Mouse (Mus musculus) midbrain, embryonic 15.5 days (tissue): Measurements from ENCODE around the gene Nkx6-2. TPM values are rescaled to one million over a fixed set of nuclear protein-coding genes. Genes with fewer than 3 reads are reported as not detected.
A peak's percentile ranks its signal among the peaks of the same experiment; 100 is the strongest.

ENCODE experiments used
- ATAC-seq: fragments of 200-750 bp; cut with Nextera tagmentation; replicated peaks from 2 replicates; pipeline ENCODE4 v1.8.0; 2017; ENCODE audit warnings: moderate TSS enrichment
- H3K27ac ChIP-seq: fragments of 300-500 bp; sonication (generic); 2 replicates; pipeline ENCODE4 v1.5.1; 2015; ENCODE audit warnings: mild to moderate bottlenecking, inconsistent platforms
- H3K27me3 ChIP-seq: fragments of 300-500 bp; sonication (generic); replicated peaks from 2 replicates; pipeline ENCODE4 v1.6.1; 2015; ENCODE audit warnings: inconsistent platforms
- H3K36me3 ChIP-seq: fragments of 300-500 bp; sonication (generic); replicated peaks from 2 replicates; pipeline ENCODE4 v1.6.1; 2015; ENCODE audit warnings: inconsistent platforms
- H3K4me1 ChIP-seq: fragments of 300-500 bp; sonication (generic); 2 replicates; pipeline ENCODE4 v1.6.1; 2015; ENCODE audit warnings: inconsistent platforms
- H3K4me2 ChIP-seq: fragments of 300-500 bp; sonication (generic); 2 replicates; pipeline ENCODE4 v1.6.1; 2015; ENCODE audit warnings: inconsistent platforms, mild to moderate bottlenecking, moderate library complexity
- H3K4me3 ChIP-seq: fragments of 300-500 bp; sonication (generic); 2 replicates; pipeline ENCODE4 v1.5.1; 2015; ENCODE audit warnings: mild to moderate bottlenecking, inconsistent platforms
- H3K9ac ChIP-seq: fragments of 300-500 bp; sonication (generic); 2 replicates; pipeline ENCODE4 v1.6.1; 2015; ENCODE audit warnings: mild to moderate bottlenecking, inconsistent platforms
- H3K9me3 ChIP-seq: fragments of 300-500 bp; sonication (generic); 2 replicates; pipeline ENCODE4 v1.6.1; 2016; ENCODE audit warnings: inconsistent platforms
- WGBS: fragments of 180-500 bp; shearing (Covaris S2); methylation state at CpG from one replicate; pipeline ENCODE4 v1.1.7; 2015; ENCODE audit warnings: mixed read lengths; 5-methylcytosine and 5-hydroxymethylcytosine counted together
- polyA plus RNA-seq: library from polyadenylated mRNA; unstranded; fragments of >200 nt; fragmentation: Nextera tagmentation; extraction: Ambion mirVana; gene quantifications from 2 replicates; pipeline ENCODE4 v1.2.1, GENCODE M21; 2015

Nkx6-2 gene
- polyA plus RNA-seq, 1 experiment from 2014 or later: 3.9 TPM

DNA sequence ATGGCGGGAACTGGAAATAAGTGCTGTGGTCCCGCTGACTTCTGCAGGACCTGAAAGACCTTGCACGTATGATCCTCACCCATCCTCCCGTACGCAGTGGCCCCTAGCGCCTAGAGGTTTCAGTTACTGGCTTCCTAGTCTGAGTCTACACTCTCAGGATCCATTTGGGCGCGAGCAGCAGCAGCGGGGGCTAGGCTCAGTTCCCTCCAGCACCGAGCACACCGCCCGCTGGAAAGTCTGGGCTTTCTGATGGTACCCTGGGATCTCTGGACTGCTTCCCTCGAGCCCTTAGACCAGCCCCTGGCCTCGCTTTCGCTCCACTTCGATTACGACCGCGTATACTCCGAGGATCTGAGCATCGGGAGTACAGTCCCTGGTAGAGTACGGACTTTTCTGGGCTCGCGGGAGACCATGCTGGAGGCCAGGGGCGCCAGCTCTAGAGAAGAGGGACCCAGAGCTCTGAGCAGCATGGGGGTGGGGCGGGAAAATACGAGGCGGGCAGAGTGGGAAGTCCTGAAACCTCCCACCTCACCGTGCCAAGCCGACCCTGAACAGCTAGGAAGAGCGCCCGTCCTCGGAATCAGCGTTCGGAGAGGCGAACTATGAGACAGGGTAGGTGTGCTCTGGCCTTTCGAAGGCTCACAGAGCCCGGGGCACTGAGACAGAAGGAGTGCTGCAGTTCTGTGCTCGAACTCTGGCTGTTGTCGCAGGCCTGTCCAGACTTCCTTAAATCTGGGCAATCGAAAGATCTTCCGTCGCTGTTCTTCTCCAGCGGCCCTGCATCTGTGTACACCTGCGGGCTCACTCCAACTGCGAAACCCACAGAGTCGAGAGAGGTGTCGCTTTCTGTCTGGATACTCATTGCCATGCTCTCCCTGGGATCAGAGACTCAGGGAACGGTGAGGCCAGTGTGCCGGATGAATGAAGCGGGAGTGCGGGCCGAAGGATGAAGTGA is 1.9 kb upstream of the Nkx6-2 start:
- Histone ChIP-seq H3K27ac (no peak overlapping the region), H3K4me1 (peaks cover 31% of the 10 kb centered on the region), H3K4me3 (no peak overlapping the region), H3K4me2 (peak overlapping the region; percentile 11; the same call in 1 of the 2 replicates), H3K36me3 (no peaks in the 10 kb centered on the region), H3K9ac (no peak overlapping the region), H3K9me3 (no peaks in the 10 kb centered on the region), H3K27me3 (peaks cover 89% of the 10 kb centered on the region)
- ATAC-seq: no peak
- WGBS: 2% methylated on average over 53 of the region's 53 CpGs

DNA sequence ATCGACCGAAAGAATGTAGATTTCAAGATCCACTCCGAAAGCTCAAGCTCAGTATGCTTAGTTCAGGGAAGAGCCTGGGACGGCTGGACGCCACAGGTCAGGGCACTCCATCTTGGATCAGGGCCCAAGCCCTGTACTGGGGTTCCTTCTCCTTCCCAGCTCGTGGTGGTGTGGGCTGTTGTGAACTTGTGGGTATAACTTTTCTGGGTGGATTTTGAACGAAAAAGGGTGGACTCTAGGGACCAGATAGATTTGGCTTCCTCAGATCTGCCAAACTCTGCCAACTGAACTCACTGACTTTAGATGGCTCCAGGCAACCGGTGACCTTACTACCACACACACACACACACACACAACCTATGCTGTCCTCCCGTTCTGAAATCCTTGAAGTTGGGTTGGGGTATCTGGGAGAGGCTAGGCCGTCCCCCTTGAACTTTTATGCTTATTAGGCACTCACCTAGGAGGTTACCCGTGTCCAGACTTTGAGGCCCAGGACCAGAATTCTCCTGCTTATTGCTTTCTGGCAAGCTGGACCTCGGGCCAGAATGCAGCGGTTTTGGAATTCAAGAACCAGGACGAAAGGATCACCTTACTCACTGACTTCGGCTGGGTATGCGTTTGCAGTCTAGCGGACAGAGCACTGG is 619 bp upstream of the Nkx6-2 start:
- H3K27me3 ChIP-seq: peaks cover 90% of the 10 kb centered on the region
- no peaks in the 10 kb centered on the region for H3K36me3 ChIP-seq
- no peak overlapping the region for H3K9ac ChIP-seq
- 9% methylated on average over 17 of the region's 17 CpGs for WGBS
- no peaks in the 10 kb centered on the region for H3K9me3 ChIP-seq
- H3K4me2 ChIP-seq: no peak overlapping the region
- no peak overlapping the region for H3K27ac ChIP-seq
- ATAC-seq: no peak
- H3K4me1 ChIP-seq: peaks cover 31% of the 10 kb centered on the region
- H3K4me3 ChIP-seq: no peak overlapping the region

DNA sequence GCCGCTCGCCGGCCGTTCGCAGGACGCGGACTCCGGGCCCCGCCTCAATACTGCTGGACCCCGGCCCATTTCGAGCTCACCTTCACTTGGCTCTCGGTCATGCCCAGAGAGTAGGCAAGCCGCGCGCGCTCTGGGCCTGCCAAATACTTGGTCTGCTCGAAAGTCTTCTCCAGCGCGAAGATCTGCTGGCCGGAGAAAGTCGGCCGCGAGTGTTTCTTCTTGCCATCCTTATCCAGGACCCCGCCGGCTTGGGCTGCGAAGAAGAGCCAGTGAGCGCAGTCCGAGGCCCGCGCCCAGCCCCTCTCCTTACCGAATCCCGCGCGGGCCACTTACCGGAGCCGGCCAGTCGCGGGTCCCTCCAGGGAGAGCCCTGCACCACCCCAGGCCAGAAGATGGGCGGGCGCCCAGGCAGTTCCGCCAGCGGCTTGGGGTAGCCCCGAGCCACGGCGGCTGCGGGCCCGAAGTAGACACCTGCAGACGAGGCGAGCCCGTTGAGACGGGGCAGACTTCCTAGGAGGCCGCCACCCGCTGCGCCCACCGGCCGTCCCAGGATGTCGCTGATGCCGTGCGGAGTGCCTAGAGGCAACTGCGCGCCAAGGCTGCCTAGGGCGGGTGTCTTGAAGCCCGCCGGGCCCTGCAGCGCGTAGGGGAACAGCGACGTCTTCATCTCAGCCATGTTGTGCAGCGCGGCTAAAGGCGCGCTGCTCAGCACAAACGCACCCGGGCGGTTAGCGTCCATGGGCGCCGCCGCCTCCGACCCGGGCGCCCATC is 611 bp downstream of the Nkx6-2 start:
- ATAC-seq: 0 out of 2 replicates have a peak, but pooled peaks have one; percentile 27
- Histone ChIP-seq H3K27me3 (peaks cover 93% of the 10 kb centered on the region), H3K4me2 (peak overlapping the region; percentile 41), H3K27ac (no peak overlapping the region), H3K4me1 (peaks cover 31% of the 10 kb centered on the region), H3K9me3 (no peaks in the 10 kb centered on the region), H3K36me3 (no peaks in the 10 kb centered on the region), H3K4me3 (peak overlapping the region; percentile 31), H3K9ac (no peak overlapping the region)
- WGBS: under 1% methylated on average over 82 of the region's 82 CpGs

DNA sequence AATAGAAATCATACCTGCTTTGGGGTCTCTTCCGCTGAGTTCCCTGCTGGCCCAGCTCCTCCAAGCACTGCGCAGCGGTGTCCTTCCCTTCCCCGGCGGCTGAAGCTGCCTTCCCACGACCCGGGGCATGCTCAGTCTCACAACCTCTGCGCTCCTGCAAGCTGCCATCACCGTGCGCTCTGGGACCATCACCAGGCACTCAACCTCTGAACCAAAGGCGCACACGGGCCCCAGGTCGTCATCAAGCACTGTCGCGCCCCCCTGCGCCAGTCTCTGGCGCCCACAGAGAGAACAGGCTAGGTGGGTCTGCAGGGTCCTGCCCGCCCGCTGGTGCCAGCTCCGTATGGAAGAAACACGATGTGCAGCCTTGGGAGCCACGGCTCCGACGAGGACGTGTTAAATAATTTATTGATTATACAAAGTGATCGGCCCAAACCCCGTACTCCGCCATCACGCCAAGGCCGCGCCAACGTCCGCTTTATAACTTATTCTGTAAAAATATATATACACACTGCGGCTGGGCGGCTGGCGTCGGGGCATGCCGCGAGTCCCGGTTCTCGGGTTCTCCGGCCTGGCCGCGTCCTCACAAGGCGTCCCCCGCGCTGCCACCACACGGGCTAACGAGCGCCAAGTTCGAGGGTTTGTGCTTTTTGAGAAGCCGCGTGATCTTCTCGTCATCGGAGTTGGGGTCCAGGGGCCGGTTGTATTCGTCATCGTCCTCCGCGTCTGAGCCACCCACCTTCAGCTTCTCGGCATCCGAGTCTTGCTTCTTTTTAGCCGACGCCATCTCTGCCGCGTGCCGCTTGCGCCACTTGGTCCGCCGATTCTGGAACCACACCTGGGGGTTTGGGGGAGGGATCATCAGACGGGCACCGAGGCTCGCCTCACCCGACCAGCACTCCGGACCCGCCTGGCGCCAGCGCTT is 1.5 kb downstream of the Nkx6-2 start:
- H3K9ac ChIP-seq: no peak overlapping the region
- peak overlapping the region; percentile 31 for H3K4me3 ChIP-seq
- H3K27ac ChIP-seq: no peak overlapping the region
- 2% methylated on average over 78 of the region's 78 CpGs for WGBS
- H3K4me2 ChIP-seq: peak overlapping the region; percentile 41
- no peaks in the 10 kb centered on the region for H3K36me3 ChIP-seq
- peaks cover 89% of the 10 kb centered on the region for H3K27me3 ChIP-seq
- ATAC-seq: no peak
- no peaks in the 10 kb centered on the region for H3K9me3 ChIP-seq
- peaks cover 31% of the 10 kb centered on the region for H3K4me1 ChIP-seq

DNA sequence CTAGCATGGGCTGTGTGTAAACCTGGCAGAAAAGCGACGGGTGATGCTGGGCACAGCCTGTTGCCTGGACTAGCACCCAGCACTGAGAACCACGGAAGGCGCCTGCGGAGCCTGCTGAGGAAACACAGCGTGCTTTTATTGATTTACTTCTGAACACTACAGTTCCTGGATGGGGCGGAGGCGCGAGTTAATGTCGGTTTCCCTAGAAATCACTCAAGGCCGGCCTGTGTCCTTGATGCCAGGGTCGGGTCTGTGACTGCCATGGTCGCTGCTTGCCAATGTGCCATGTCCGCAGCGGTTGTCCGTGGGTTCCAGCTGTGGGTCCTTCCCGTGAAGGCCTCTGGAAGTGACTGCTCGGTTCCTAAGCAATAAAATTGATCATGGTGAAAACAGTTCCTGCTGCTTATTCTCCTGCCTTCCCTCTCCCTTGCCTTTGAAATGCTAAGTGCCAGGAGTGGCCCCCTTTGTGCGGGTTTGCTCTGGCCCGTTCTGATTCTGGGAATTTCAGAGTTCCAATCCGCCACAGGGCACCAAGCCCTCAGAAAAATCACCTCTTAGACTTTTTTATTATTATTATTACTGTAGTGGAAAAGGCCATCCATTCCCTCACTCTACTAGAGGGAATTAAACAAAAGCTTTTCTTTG is 3.2 kb downstream of the Nkx6-2 start:
- Histone ChIP-seq H3K4me3 (no peak overlapping the region), H3K36me3 (no peaks in the 10 kb centered on the region), H3K9ac (no peak overlapping the region), H3K4me2 (no peak overlapping the region), H3K4me1 (peaks cover 28% of the 10 kb centered on the region), H3K27ac (no peak overlapping the region), H3K27me3 (peaks cover 84% of the 10 kb centered on the region), H3K9me3 (no peaks in the 10 kb centered on the region)
- 63% methylated on average over 21 of the region's 21 CpGs for WGBS
- no peak for ATAC-seq

DNA sequence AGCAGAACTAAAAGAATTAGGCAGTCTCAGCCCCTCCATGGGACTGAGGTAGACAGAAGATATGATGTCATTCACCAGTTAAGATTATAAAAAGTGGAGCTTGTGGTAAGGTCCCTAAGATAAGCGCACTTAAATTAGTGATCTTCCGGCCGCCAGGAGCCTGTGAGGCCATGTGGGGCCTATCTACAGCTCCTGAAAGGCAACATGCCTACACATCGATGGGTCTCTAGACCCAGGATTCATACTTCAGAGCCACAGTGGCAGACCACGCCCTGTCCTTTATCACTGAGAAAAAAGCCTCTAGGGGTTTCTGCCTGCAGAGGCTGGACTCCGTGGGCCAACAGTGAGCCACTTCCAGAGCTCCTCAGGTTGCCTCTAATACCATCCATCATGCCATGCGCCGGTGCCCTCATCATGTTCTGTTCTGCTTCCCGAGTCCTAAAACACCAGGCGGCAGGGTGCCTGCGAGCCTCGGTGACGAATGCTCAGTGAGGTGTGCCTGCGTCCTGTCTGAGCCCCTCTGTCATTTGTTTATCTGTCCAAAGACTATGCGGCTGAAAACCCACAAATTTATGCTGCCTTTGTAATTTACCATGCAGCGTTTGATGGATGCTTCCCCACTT is 6.4 kb downstream of the Nkx6-2 start:
- ATAC-seq: no peak
- H3K27ac ChIP-seq: no peak overlapping the region
- peaks cover 56% of the 10 kb centered on the region for H3K27me3 ChIP-seq
- no peaks in the 10 kb centered on the region for H3K9me3 ChIP-seq
- no peaks in the 10 kb centered on the region for H3K36me3 ChIP-seq
- H3K4me1 ChIP-seq: peaks cover 6% of the 10 kb centered on the region; the same call in 1 of the 2 replicates
- no peak overlapping the region for H3K9ac ChIP-seq
- H3K4me2 ChIP-seq: no peak overlapping the region
- WGBS: 67% methylated on average over 16 of the region's 16 CpGs
- H3K4me3 ChIP-seq: no peak overlapping the region

DNA sequence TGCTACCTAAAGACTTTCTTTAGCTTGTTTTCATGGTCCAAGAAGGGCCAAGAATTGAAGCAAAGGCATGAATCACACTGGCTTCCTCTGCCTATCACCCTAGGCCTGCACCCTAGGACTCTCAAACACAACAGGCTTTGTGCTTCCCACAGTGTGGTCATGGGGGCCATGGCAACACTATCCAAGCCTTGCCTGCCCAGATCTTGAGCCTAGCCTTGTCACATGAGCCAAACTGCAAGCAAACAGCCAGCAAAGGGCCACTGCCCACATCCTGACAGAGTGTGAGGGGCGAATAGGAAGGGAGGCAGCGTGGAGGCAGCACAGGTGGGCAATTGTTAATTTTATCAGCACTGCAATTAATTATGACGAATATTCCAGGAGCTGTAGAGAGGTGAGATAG is 9.9 kb downstream of the Nkx6-2 start:
- no peak for ATAC-seq
- WGBS: 87% methylated on average over 3 of the region's 3 CpGs
- H3K9me3 ChIP-seq: no peaks in the 10 kb centered on the region
- H3K27ac ChIP-seq: no peak overlapping the region
- H3K9ac ChIP-seq: no peak overlapping the region
- no peak overlapping the region for H3K4me2 ChIP-seq
- H3K36me3 ChIP-seq: no peaks in the 10 kb centered on the region
- H3K4me3 ChIP-seq: no peak overlapping the region
- peaks cover 26% of the 10 kb centered on the region for H3K27me3 ChIP-seq
- H3K4me1 ChIP-seq: no peaks in the 10 kb centered on the region

DNA sequence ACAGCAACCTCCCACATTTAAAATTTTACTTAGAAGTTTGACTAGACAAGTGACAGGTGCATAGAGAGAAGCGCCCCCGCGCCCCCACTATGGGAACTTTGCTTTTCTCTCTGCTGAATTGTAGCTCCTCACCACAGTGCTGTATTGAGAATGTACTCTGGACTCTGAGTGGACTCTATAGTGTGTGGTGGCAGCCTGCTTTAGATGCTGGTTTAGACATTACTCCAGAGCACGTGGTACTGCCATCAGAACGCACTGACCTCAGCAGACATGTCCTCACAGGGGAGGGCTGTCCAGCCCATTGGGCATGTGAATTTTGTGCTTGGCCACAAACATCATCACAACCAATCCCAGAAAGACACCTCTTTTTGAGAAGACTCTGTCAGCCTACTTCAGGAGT is 11.8 kb downstream of the Nkx6-2 start:
- Histone ChIP-seq H3K36me3 (no peaks in the 10 kb centered on the region), H3K9me3 (no peaks in the 10 kb centered on the region), H3K27ac (no peak overlapping the region), H3K4me1 (no peaks in the 10 kb centered on the region), H3K27me3 (peaks cover 10% of the 10 kb centered on the region; the same call in 1 of the 2 replicates), H3K4me3 (no peak overlapping the region), H3K9ac (no peak overlapping the region), H3K4me2 (no peak overlapping the region)
- no peak for ATAC-seq
- 95% methylated on average over 5 of the region's 5 CpGs for WGBS

DNA sequence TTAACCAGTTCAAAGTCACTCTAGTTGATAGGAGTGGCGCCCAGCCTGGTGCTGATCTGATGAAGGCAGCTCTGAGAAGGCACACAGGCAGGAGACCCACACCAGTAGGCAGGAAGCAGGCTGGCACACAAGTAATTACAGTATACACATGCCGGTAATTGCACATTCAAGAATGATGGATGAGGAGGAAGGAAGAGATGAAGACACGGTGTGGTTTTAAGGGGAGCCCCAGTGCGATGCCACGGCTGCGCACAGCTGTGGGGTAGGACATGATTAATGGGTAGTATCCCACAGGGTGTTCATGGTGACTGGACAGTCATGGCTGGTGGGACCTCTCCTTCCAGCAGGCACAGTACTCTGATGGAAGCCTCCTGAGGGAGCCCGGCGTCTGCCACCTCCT is 16.1 kb downstream of the Nkx6-2 start:
- H3K27me3 ChIP-seq: peaks cover 7% of the 10 kb centered on the region; the same call in 1 of the 2 replicates
- H3K27ac ChIP-seq: no peak overlapping the region
- no peak overlapping the region for H3K9ac ChIP-seq
- H3K4me2 ChIP-seq: no peak overlapping the region
- no peak overlapping the region for H3K4me3 ChIP-seq
- no peak for ATAC-seq
- H3K9me3 ChIP-seq: no peaks in the 10 kb centered on the region
- peaks cover 8% of the 10 kb centered on the region; the same call in 1 of the 2 replicates for H3K4me1 ChIP-seq
- H3K36me3 ChIP-seq: no peaks in the 10 kb centered on the region
- WGBS: 82% methylated on average over 8 of the region's 8 CpGs

DNA sequence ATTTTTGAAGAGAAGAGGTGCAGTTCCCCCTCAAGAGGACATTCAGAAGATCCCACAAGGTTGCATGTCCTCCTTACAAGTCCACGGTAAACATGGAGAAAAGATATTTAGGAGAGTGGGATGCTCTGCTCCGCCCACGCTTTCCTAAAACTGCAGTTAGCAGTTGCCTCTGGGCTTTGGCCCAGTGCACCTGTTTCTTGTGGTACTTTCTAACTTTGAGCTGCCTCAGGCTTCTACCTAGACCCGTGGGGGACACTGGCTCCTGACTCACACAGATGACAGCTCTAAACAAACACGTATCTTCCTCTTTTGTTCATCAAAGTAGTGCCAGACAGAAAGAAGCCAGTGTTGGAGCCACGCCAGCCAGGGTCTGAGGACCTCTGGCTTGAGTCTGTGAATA is 16.6 kb downstream of the Nkx6-2 start:
- H3K9ac ChIP-seq: no peak overlapping the region
- H3K4me1 ChIP-seq: peaks cover 8% of the 10 kb centered on the region; the same call in 1 of the 2 replicates
- no peaks in the 10 kb centered on the region for H3K9me3 ChIP-seq
- ATAC-seq: no peak
- peaks cover 10% of the 10 kb centered on the region; the same call in 1 of the 2 replicates for H3K27me3 ChIP-seq
- no peaks in the 10 kb centered on the region for H3K36me3 ChIP-seq
- no peak overlapping the region for H3K4me2 ChIP-seq
- H3K4me3 ChIP-seq: no peak overlapping the region
- no peak overlapping the region for H3K27ac ChIP-seq
- 72% methylated on average over 6 of the region's 6 CpGs for WGBS
